Comparison of ENCODE assay signal across 29 mouse cellular contexts in genomic region chr9:64236056-64236455, GRCm38 (mm10). TPM values are rescaled to one million over a fixed set of nuclear protein-coding genes. Genes with fewer than 3 reads are reported as not detected.
"Had no signal": no experiment of that assay in that cellular context is flagged by ENCODE, and none has a peak within 500 bp of the region (broad histone marks: within the 10 kb centered on the region; RNA-seq: fewer than 3 reads in every experiment).

No protein-coding gene starts in this region.

- H3K36me3 ChIP-seq: embryonic facial prominence, embryonic 12.5 days; embryonic facial prominence, embryonic 13.5 days; embryonic facial prominence, embryonic 15.5 days; forebrain, embryonic 12.5 days; forebrain, embryonic 15.5 days had no signal

- H3K4me3 ChIP-seq: embryonic facial prominence, embryonic 10.5 days; embryonic facial prominence, embryonic 12.5 days; embryonic facial prominence, embryonic 13.5 days; embryonic facial prominence, embryonic 15.5 days; erythroblast, embryonic 14.5 days; forebrain, embryonic 10.5 days; forebrain, embryonic 12.5 days; forebrain, embryonic 13.5 days; forebrain, embryonic 15.5 days; gastrocnemius, adult 2 months; heart, adult 2 months had no signal

- H3K27ac ChIP-seq: embryonic facial prominence, embryonic 10.5 days; embryonic facial prominence, embryonic 12.5 days; embryonic facial prominence, embryonic 13.5 days; embryonic facial prominence, embryonic 15.5 days; forebrain, embryonic 10.5 days; forebrain, embryonic 12.5 days; forebrain, embryonic 13.5 days; forebrain, embryonic 15.5 days; gastrocnemius, adult 2 months; heart, adult 2 months had no signal

- H3K9ac ChIP-seq: embryonic facial prominence, embryonic 12.5 days; embryonic facial prominence, embryonic 13.5 days; embryonic facial prominence, embryonic 15.5 days; forebrain, embryonic 12.5 days; forebrain, embryonic 13.5 days; forebrain, embryonic 15.5 days; forebrain, postnatal 0 days had no signal

- H3K27me3 ChIP-seq: embryonic facial prominence, embryonic 12.5 days; embryonic facial prominence, embryonic 13.5 days; embryonic facial prominence, embryonic 15.5 days; forebrain, embryonic 12.5 days; forebrain, embryonic 13.5 days; forebrain, embryonic 15.5 days had no signal

- DNase-seq: cerebellum, adult 2 months; cerebellum, adult 8-10 months; cerebellum, adult 9-10 months; cerebellum, adult 9-11 months; cerebellum, postnatal 10 days; cerebellum, postnatal 14 days; cerebellum, postnatal 25 days; cerebellum, postnatal 36 days; embryo, embryonic 11 days; forebrain, postnatal 0 days; gastrocnemius, adult 2 months; gastrocnemius, postnatal 10 days; gastrocnemius, postnatal 14 days; gastrocnemius, postnatal 25 days; gastrocnemius, postnatal 36 days; heart, adult 18-20 months; heart, adult 2 months had no signal

- ATAC-seq: forebrain, embryonic 13.5 days; forebrain, embryonic 14.5 days; forebrain, embryonic 15.5 days; forebrain, embryonic 16.5 days; forebrain, postnatal 0 days had no signal

- H3K4me2 ChIP-seq: embryonic facial prominence, embryonic 12.5 days; embryonic facial prominence, embryonic 13.5 days; embryonic facial prominence, embryonic 15.5 days; forebrain, embryonic 12.5 days; forebrain, embryonic 13.5 days; forebrain, embryonic 15.5 days had no signal

- H3K9me3 ChIP-seq: embryonic facial prominence, embryonic 10.5 days; embryonic facial prominence, embryonic 12.5 days; embryonic facial prominence, embryonic 13.5 days; embryonic facial prominence, embryonic 15.5 days; forebrain, embryonic 10.5 days; forebrain, embryonic 12.5 days; forebrain, embryonic 13.5 days; forebrain, embryonic 15.5 days had no signal

RNA-seq across cellular contexts. Expression of gene Uchl4, which starts 1.1 kb away (rescaled TPM):
- polyA plus RNA-seq: erythroblast, embryonic 14.5 days; gonadal fat pad, adult 2 months had no signal
